Mouse (Mus musculus): Measurements from ENCODE around the gene Ccdc88b.

The Ccdc88b gene

DNA sequence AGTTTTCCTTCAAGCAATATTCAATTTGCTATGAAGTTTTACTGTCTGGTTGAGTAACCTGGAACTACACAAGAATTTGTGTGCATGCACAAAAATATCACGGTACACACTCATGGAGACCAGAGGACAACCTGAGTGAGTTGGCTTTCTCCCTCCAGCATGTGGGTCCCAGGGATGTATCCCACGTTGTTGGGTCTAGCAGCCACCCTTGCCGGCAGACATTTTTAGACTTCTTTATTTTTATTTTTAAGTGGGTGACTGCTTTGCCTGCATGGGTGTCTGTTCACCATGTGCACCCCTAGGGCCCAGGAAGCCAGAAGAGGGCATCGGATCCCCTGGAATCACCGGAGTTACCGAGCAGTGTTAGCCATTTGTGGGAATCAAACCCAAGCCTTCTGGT, 32.6 kb downstream of the Ccdc88b start:
- no peak for DNase-seq

GRCm38 (mm10) chr19:6820538-6821195, 37.3 kb downstream of the Ccdc88b start:
- DNase-seq: no peak

DNA sequence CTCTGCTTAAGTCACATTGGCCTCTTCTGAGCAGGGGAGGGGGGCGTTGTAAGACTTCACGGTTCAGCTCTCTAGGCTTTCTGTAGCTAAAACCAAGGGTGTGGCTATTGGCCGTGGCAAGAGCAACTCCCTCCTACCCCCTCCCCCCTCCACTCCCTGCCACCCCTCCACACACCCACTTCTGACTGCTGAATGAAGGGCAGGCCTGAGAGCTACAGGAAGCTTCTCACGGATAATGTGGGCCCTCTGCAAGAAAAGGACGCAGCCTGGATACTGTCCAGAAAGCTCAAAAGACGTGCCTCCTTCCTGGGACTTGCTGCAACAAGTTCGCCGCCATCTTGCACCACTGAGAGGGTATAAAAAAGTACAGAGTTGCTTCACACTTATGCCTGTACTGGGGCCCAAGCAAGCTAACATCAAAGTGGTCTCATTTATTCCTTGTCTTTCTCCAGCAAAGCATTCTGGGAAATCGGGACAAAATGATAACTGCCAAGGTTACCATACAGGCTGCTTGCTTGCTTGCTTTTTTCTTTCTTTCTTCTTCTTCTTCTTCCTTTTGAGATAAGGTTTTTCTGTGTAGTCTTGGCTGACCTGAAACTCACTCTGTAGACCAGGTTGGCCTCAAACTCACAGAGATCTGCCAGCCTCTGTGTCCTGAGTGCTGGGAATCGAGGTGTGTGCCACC, 38.7 kb downstream of the Ccdc88b start:
- DNase-seq: no peak

- no peak for DNase-seq
Observed at GRCm38 (mm10) chr19:6814958-6815357, 43.1 kb downstream of the Ccdc88b start.

DNA sequence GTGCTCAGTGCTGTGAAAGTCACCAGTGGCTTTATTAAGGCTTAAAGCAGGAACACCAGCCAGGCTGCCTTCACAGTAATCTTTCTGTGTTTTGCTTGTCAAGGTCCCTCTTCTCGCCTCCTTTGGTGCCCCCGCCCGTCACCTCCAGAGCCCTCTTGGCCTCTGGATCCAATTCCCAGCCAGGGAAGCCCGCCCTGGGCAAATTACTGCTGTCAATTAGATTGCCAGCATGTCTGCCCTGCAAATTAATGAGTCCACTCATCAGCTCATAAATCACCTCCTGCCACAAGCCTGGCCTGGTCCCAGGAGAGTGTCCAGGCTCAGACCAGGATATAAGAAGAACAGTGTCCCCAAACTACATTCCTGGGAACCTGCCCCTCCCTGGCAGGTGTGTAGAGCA, 43.6 kb downstream of the Ccdc88b start:
- DNase-seq: no peak
